Mouse (Mus musculus): ENCODE measurements at regions not wholly inside any gene's neighbourhood (a gene's known extent, or its start where the extent isn't known, plus 50 kb on each side); places are given as distances from the start of the nearest gene placed in this dataset.

DNA sequence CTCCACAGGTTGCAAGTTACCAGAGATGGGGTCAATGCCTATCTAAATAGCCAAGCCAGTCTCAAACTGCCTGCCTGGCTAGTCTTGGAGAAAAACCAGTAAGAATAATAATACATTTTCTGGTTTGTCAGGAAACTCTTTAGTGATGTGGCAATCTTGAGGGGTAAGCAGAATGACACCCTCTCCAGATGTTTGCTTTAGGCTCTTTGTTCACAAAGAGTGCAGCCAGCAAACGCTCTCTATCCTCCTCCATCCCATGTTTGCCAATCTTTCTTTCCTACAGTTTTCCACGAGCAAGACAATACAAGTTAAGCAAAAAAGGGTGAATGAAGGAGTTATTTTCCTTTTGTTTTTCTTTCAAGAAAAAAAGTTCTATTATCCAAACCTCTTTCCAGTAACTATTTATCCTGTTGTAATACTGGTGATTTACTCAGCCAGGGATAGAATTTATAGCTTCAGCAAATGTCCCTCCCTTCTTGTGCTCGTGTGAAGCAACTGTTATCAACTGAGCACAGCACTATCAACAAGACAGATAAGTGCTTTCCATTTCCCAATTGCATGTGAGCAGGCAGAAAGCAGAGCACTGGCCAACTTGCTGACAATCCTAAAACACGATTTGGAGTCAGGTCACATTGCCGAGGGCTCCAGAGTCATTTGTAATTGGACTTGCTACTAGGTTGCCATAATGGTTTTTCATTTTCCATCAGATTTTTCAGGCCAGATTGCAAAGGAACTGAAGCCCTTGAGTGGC lies 873.5 kb downstream of the Rapgef2 start:
- Histone ChIP-seq H3K9me3 (ENCODE audit: control insufficient read depth, low read length) (no peaks in the 10 kb centered on the region), H3K36me3 (ENCODE audit: control insufficient read depth, insufficient read depth, low read length) (no peaks in the 10 kb centered on the region), H3K27me3 (ENCODE audit: control insufficient read depth, insufficient read depth, low read length) (no peaks in the 10 kb centered on the region), H3K4me1 (ENCODE audit: control insufficient read depth, insufficient read depth, low read length) (no peaks in the 10 kb centered on the region), H3K9ac (ENCODE audit: low read depth, low read length) (no peak overlapping the region), H3K4me2 (replicated peaks; ENCODE audit: low read depth, low read length) (no peak overlapping the region), H3K4me3 (ENCODE audit: low read length) (no peak overlapping the region), H3K27ac (ENCODE audit: low read depth, low read length) (no peak overlapping the region)
- ATAC-seq (ENCODE audit: low FRiP score, low TSS enrichment), result no peak; the same call in 1 of the 2 replicates
- WGBS, result 35% methylated on average over 5 of the region's 5 CpGs

DNA sequence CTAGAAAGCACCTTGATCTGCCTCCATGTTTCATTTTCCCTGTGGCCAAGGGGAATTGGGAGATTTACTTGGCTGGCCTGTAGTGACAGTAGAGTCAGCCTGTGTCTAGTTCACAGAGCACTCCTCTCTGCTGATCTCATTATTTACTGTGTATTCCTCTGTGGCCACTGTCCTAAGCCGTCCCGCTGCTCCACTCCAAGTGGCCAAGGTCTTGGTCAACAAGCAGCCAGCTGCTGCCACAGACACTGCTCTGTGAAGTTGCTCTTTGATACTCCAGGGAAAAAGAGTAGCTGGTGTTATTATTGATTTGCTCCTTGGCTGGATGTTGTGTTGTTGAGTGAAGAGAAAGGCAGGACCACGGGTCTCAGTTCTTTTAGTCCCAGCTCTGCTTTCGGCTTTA lies 874.9 kb downstream of the Rapgef2 start:
- ATAC-seq (ENCODE audit: low FRiP score, low TSS enrichment), result no peak
- H3K27ac ChIP-seq (ENCODE audit: low read depth, low read length), result no peak overlapping the region
- no peaks in the 10 kb centered on the region for H3K27me3 ChIP-seq (ENCODE audit: control insufficient read depth, insufficient read depth, low read length)
- H3K4me3 ChIP-seq (ENCODE audit: low read length), result no peak overlapping the region
- no peaks in the 10 kb centered on the region for H3K4me1 ChIP-seq (ENCODE audit: control insufficient read depth, insufficient read depth, low read length)
- no peak overlapping the region for H3K4me2 ChIP-seq (replicated peaks; ENCODE audit: low read depth, low read length)
- 67% methylated on average over 4 of the region's 4 CpGs for WGBS
- no peak overlapping the region for H3K9ac ChIP-seq (ENCODE audit: low read depth, low read length)
- no peaks in the 10 kb centered on the region for H3K9me3 ChIP-seq (ENCODE audit: control insufficient read depth, low read length)
- no peaks in the 10 kb centered on the region for H3K36me3 ChIP-seq (ENCODE audit: control insufficient read depth, insufficient read depth, low read length)

DNA sequence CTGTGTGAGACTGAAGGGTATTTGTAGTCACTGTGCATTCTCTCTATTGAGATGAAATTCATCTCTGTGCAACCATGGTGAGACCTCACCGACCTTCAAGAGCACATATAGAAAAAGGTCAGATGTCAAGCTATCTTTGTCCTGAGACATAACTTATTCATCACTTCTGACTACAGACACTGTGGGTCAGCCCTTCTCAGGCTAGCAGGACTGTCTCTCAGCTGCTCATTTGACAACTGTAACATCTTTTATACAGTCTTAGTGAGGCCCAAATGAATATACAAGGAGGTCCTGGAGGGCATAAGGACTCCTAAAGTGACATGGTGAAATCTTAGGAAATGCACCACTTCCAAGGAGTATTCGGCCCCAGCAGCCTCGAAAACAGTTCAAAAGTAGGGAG lies 877.1 kb downstream of the Rapgef2 start:
- 84% methylated on average over 3 of the region's 3 CpGs for WGBS
- no peak overlapping the region for H3K4me2 ChIP-seq (replicated peaks; ENCODE audit: low read depth, low read length)
- H3K27ac ChIP-seq (ENCODE audit: low read depth, low read length), result no peak overlapping the region
- no peaks in the 10 kb centered on the region for H3K36me3 ChIP-seq (ENCODE audit: control insufficient read depth, insufficient read depth, low read length)
- H3K9ac ChIP-seq (ENCODE audit: low read depth, low read length), result no peak overlapping the region
- no peak for ATAC-seq (ENCODE audit: low FRiP score, low TSS enrichment)
- no peaks in the 10 kb centered on the region for H3K4me1 ChIP-seq (ENCODE audit: control insufficient read depth, insufficient read depth, low read length)
- H3K4me3 ChIP-seq (ENCODE audit: low read length), result no peak overlapping the region
- no peaks in the 10 kb centered on the region for H3K27me3 ChIP-seq (ENCODE audit: control insufficient read depth, insufficient read depth, low read length)
- H3K9me3 ChIP-seq (ENCODE audit: control insufficient read depth, low read length), result no peaks in the 10 kb centered on the region

DNA sequence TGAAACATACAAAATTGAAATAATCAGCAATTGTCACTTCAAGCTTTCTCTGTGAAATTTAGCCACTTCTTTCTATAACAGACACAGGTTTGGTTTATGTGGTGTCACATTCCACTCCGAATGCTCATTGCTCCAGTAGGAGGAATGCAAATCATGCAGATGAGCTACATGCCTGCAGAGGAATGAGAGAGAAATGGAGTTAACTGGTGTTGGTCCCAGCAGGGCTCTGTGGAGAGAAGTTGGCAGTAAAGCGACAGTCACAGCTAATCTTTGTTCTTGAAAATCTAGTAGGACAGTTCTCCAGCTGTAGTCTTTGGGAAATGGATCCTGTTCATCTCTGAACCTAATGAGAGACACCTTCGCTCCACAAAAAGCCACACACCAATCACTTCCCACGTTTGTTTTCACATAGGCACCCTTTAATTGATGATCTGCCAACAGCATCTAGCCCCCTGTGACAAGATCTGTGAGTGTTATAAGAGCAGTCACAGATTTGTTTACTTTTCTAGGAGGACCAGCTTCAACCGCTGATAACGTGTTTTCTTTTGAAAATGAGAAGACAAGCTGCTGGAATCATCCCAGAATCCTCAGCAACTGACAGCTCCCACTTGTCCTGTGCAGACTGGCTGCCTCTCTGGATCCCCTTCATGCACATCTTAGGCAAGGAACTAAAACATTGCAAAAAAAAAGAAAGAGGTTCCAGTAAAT lies 880.4 kb downstream of the Rapgef2 start:
- WGBS, result 11% methylated on average over 6 of the region's 6 CpGs
- Histone ChIP-seq H3K9ac (ENCODE audit: low read depth, low read length) (no peak overlapping the region), H3K27ac (ENCODE audit: low read depth, low read length) (no peak overlapping the region), H3K27me3 (ENCODE audit: control insufficient read depth, insufficient read depth, low read length) (no peaks in the 10 kb centered on the region), H3K4me3 (ENCODE audit: low read length) (no peak overlapping the region), H3K4me2 (replicated peaks; ENCODE audit: low read depth, low read length) (no peak overlapping the region), H3K9me3 (ENCODE audit: control insufficient read depth, low read length) (no peaks in the 10 kb centered on the region), H3K36me3 (ENCODE audit: control insufficient read depth, insufficient read depth, low read length) (no peaks in the 10 kb centered on the region), H3K4me1 (ENCODE audit: control insufficient read depth, insufficient read depth, low read length) (no peaks in the 10 kb centered on the region)
- peak; percentile 84; the same call in 1 of the 2 replicates for ATAC-seq (ENCODE audit: low FRiP score, low TSS enrichment)

DNA sequence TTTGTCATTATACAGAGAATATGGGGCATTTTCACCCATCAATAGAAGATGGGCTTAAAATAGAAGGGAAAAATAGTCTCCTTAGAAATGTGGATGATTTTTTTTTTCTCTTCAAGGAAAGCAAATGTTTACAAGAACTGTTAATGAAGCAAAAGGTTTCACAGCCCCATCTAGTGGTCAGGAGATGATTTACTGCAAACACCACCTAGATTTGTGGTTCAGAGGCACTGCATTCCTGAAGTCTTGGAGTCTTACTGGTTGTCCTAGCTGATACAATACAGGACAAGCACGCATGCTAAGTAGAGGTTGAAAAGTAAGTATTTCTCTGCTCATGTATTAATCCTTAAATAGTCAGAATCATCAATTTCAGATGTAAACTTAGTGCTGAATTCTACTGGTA lies 927.9 kb downstream of the Rapgef2 start:
- no peaks in the 10 kb centered on the region for H3K27me3 ChIP-seq (ENCODE audit: control insufficient read depth, insufficient read depth, low read length)
- no peak overlapping the region for H3K4me3 ChIP-seq (ENCODE audit: low read length)
- no peaks in the 10 kb centered on the region for H3K9me3 ChIP-seq (ENCODE audit: control insufficient read depth, low read length)
- ATAC-seq (ENCODE audit: low FRiP score, low TSS enrichment), result no peak
- H3K4me2 ChIP-seq (replicated peaks; ENCODE audit: low read depth, low read length), result no peak overlapping the region
- H3K9ac ChIP-seq (ENCODE audit: low read depth, low read length), result no peak overlapping the region
- no peaks in the 10 kb centered on the region for H3K36me3 ChIP-seq (ENCODE audit: control insufficient read depth, insufficient read depth, low read length)
- H3K4me1 ChIP-seq (ENCODE audit: control insufficient read depth, insufficient read depth, low read length), result no peaks in the 10 kb centered on the region
- whole genome bisulfite sequencing, result 44% methylated on average over 1 of the region's 1 CpGs
- no peak overlapping the region for H3K27ac ChIP-seq (ENCODE audit: low read depth, low read length)

DNA sequence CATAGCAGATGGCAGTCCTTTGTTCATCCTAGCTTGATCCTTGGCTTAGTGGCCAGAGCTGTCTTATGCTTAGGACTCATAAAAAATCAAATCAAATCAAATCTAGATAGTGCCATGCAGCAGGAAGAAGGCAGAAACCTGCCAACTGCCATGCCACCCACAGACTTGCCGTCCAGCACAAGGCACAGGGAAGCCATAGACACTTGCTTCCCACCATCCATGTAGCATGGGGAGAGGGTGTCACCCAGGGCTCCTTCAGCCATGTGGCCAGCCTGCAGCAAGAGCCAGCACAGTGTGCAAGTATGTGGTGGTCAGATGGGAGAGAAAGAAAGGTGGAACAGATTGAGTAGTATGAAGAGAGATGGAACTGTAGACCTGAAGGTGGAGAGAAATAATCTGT lies 946.4 kb downstream of the Rapgef2 start:
- H3K27me3 ChIP-seq (ENCODE audit: control insufficient read depth, insufficient read depth, low read length), result no peaks in the 10 kb centered on the region
- H3K27ac ChIP-seq (ENCODE audit: low read depth, low read length), result no peak overlapping the region
- H3K4me2 ChIP-seq (replicated peaks; ENCODE audit: low read depth, low read length), result no peak overlapping the region
- WGBS, result 91% methylated on average over 1 of the region's 1 CpGs
- no peaks in the 10 kb centered on the region for H3K36me3 ChIP-seq (ENCODE audit: control insufficient read depth, insufficient read depth, low read length)
- no peak overlapping the region for H3K4me3 ChIP-seq (ENCODE audit: low read length)
- H3K4me1 ChIP-seq (ENCODE audit: control insufficient read depth, insufficient read depth, low read length), result no peaks in the 10 kb centered on the region
- no peak for ATAC-seq (ENCODE audit: low FRiP score, low TSS enrichment)
- no peaks in the 10 kb centered on the region for H3K9me3 ChIP-seq (ENCODE audit: control insufficient read depth, low read length)
- H3K9ac ChIP-seq (ENCODE audit: low read depth, low read length), result no peak overlapping the region

DNA sequence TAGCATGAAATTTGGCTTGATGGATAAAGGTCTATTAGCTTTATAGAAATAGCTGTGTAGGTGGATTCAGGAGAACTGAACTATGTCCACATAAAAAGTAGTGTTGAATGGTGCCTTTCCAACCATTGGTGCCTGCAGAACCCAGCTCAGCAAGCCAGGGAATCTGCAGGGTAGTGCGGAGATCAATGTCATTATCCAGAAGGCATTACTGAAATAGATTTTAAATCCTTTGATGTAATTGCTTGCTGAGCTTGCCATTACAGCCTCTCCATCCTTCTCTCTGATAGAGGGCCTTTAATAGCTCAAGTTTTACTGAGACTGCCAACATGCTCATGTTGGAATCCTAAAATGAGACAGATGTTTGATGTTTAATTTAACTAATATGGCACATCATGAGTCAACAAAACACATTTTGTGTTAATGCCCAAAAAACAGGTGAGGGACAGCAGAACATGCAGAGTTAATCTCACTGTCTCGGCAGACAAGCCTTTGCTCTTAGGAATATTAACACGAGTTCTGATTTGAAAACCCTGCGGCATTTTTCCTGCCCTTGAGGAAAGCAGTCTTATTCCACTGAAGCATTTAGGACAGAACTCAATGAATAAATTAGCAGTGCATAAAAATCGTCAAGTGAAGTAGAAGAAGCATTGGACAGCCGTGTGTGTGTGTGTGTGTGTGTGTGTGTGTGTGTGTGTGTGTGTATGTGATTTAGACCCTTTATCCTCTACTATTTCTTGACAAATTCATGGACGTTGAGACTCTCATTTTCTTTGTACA lies 974.5 kb downstream of the Rapgef2 start:
- Histone ChIP-seq H3K9ac (ENCODE audit: low read depth, low read length) (no peak overlapping the region), H3K4me1 (ENCODE audit: control insufficient read depth, insufficient read depth, low read length) (no peaks in the 10 kb centered on the region), H3K4me2 (replicated peaks; ENCODE audit: low read depth, low read length) (no peak overlapping the region), H3K9me3 (ENCODE audit: control insufficient read depth, low read length) (no peaks in the 10 kb centered on the region), H3K4me3 (ENCODE audit: low read length) (no peak overlapping the region), H3K36me3 (ENCODE audit: control insufficient read depth, insufficient read depth, low read length) (no peaks in the 10 kb centered on the region), H3K27ac (ENCODE audit: low read depth, low read length) (no peak overlapping the region), H3K27me3 (ENCODE audit: control insufficient read depth, insufficient read depth, low read length) (no peaks in the 10 kb centered on the region)
- ATAC-seq (ENCODE audit: low FRiP score, low TSS enrichment), result no peak
- 75% methylated on average over 7 of the region's 7 CpGs for WGBS

DNA sequence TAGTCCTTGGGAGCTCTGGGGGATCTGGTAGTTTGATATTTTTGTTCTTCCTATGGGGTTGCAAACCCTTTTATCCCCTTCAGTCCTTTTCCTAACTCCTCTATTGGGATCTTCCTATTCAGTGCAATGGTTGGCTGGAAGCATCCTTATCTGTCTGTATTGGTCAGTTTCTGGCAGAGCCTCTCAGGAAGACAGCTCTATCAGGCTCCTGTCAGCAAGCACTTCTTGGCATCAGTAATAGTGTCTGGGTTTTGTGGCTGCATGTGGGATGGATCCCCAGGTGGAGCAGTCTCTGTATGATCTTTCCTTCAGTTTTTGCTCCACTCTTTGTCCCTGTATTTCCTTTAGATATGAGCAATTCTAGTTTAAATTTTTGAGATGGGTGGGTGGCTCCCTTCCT lies 985.8 kb downstream of the Rapgef2 start:
- no peak overlapping the region for H3K27ac ChIP-seq (ENCODE audit: low read depth, low read length)
- no peaks in the 10 kb centered on the region for H3K27me3 ChIP-seq (ENCODE audit: control insufficient read depth, insufficient read depth, low read length)

DNA sequence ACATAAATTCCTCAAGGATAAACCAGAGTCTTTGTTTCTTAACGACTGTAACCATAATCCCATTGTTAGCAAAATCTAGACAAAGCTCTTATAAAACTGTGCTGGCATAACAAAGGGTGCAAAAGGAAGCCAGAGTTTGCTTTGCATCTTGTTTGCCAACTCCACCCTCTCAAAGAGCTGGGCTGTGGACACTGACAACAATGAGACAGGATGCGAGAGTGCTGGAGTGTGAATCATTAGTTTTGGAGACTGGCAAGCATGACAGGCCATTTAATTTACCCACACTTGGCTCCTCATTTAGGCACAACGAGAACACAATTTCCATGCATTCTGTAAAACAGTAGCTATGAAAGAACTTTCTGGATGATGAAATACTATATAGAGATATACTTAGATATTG lies 994.4 kb downstream of the Rapgef2 start:
- no peak overlapping the region for H3K4me2 ChIP-seq (replicated peaks; ENCODE audit: low read depth, low read length)
- H3K9ac ChIP-seq (ENCODE audit: low read depth, low read length), result no peak overlapping the region
- H3K4me1 ChIP-seq (ENCODE audit: control insufficient read depth, insufficient read depth, low read length), result no peaks in the 10 kb centered on the region
- no peaks in the 10 kb centered on the region for H3K27me3 ChIP-seq (ENCODE audit: control insufficient read depth, insufficient read depth, low read length)
- H3K36me3 ChIP-seq (ENCODE audit: control insufficient read depth, insufficient read depth, low read length), result no peaks in the 10 kb centered on the region
- H3K4me3 ChIP-seq (ENCODE audit: low read length), result no peak overlapping the region
- no peaks in the 10 kb centered on the region for H3K9me3 ChIP-seq (ENCODE audit: control insufficient read depth, low read length)
- no peak overlapping the region for H3K27ac ChIP-seq (ENCODE audit: low read depth, low read length)
- WGBS, result 64% methylated on average over 3 of the region's 3 CpGs
- ATAC-seq (ENCODE audit: low FRiP score, low TSS enrichment), result no peak

More for the DNA sequence above, 985.8 kb downstream of the Rapgef2 start:
- no peaks in the 10 kb centered on the region for H3K36me3 ChIP-seq (ENCODE audit: control insufficient read depth, insufficient read depth, low read length)
- H3K9ac ChIP-seq (ENCODE audit: low read depth, low read length), result no peak overlapping the region
- no peak overlapping the region for H3K4me2 ChIP-seq (replicated peaks; ENCODE audit: low read depth, low read length)
- no peaks in the 10 kb centered on the region for H3K9me3 ChIP-seq (ENCODE audit: control insufficient read depth, low read length)
- H3K4me1 ChIP-seq (ENCODE audit: control insufficient read depth, insufficient read depth, low read length), result no peaks in the 10 kb centered on the region
- ATAC-seq (ENCODE audit: low FRiP score, low TSS enrichment), result no peak
- H3K4me3 ChIP-seq (ENCODE audit: low read length), result no peak overlapping the region
